9 mouse cellular contexts compared by ENCODE assay signal in the genomic region with DNA sequence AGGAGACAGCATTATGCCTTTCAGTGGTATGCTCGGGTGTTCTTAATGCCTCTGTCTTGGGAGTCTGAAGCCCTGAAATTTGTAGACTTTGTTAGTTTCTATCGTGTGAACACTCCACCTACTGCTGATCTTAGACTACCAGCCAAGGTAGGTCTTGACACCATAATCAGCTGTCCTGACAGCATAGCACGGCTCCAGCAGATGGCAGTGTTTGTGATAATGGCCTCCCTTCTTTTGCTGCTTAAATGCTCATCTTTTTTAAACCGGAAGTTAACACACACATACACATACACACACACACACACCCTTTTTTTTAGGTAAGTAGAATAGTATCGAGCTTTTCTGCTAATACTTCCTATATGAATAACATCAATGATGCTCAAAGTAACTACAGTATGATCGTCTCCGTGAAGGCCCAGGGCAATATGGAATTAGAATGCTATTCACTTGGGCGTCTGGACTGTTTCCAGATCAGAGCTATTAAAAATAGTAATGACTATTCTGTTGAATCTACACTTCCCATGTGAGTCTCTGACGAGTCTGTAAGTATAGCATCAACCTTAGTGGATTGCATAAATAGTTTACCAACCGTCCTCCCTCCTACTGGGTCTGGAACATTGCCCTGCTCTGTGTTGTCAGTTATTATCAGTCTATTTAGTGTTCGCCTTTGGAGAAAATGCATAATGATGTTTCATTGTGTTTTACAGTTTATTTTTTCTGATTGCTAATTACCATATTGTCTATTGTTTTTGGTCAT.
DNase-seq lines count a peak whose midpoint lies in the region; ATAC-seq and TF ChIP-seq lines count a peak whose summit lies in the region.
"Had no signal": no experiment of that assay in that cellular context is flagged by ENCODE, and none has a peak within 500 bp of the region (broad histone marks: within the 10 kb centered on the region; RNA-seq: fewer than 3 reads in every experiment).

No protein-coding gene starts in this region.

- TF ChIP-seq POLR2A in cortical plate, adult 2 months (IDR thresholded peaks at IDR 0.05; ENCODE audit: extremely low read depth, insufficient read depth, low read length), result no peak

- no peak overlapping the region for H3K4me3 ChIP-seq in cortical plate, adult 2 months (ENCODE audit: insufficient read depth, low read length)
- H3K4me3 ChIP-seq in hindbrain, embryonic 16.5 days (ENCODE audit: low read length), result no peak overlapping the region
- H3K4me3 ChIP-seq: myocyte had no signal

- 47% methylated on average over 11 of the region's 11 CpGs for WGBS in hindbrain, embryonic 16.5 days

- H3K4me2 ChIP-seq in hindbrain, embryonic 16.5 days (ENCODE audit: low read length), result no peak overlapping the region

- H3K27me3 ChIP-seq in hindbrain, embryonic 16.5 days (replicated peaks; ENCODE audit: control insufficient read depth, insufficient read depth, low read length), result no peaks in the 10 kb centered on the region

- no peak overlapping the region for H3K27ac ChIP-seq in cortical plate, adult 2 months (ENCODE audit: insufficient read depth, low read length)
- H3K27ac ChIP-seq in hindbrain, embryonic 16.5 days (ENCODE audit: low read depth, low read length), result no peak overlapping the region

- H3K9me3 ChIP-seq in hindbrain, embryonic 16.5 days (ENCODE audit: control insufficient read depth, low read length), result no peaks in the 10 kb centered on the region

- no peaks in the 10 kb centered on the region for H3K36me3 ChIP-seq in hindbrain, embryonic 16.5 days (ENCODE audit: control insufficient read depth, insufficient read depth, low read length)

- peak; percentile 76 for TF ChIP-seq CTCF in cortical plate, adult 2 months (IDR thresholded peaks at IDR 0.05; ENCODE audit: extremely low read depth, insufficient read depth, low read length)

- H3K4me1 ChIP-seq in cortical plate, adult 2 months (ENCODE audit: control insufficient read depth, insufficient read depth, low read length), result no peaks in the 10 kb centered on the region
- H3K4me1 ChIP-seq in hindbrain, embryonic 16.5 days (ENCODE audit: control insufficient read depth, insufficient read depth, low read depth, low read length), result 0 out of 2 replicates have a peak, but pooled peaks cover 2% of the 10 kb centered on the region

- ATAC-seq in hindbrain, embryonic 16.5 days, result peak; percentile 20; the same call in 1 of the 2 replicates
- peak; percentile 80 for ATAC-seq in megakaryocyte progenitor cell, adult 5-6 weeks (replicated peaks; ENCODE audit: poor library complexity)

- no peak overlapping the region for H3K9ac ChIP-seq in hindbrain, embryonic 16.5 days (ENCODE audit: low read depth, low read length)

- DNase-seq in layer of hippocampus, adult 11-12 months (ENCODE audit: low spot score), result peak; percentile 64
- DNase-seq in layer of hippocampus, postnatal 14 days (ENCODE audit: low spot score in 2 of 2), result no peak
- DNase-seq in B cell, adult 2 months, result peak; percentile 3 to 9
- peak; percentile 73 for DNase-seq in adipocyte (ENCODE audit: low spot score)
- no peak for DNase-seq in frontal cortex, postnatal 10 days (ENCODE audit: low spot score in 2 of 2)

Comparison
In these comparisons a context has a peak if more than half of its experiments do, and no peak if none do; other contexts are left out.
1. DNase-seq: peak in layer of hippocampus, adult 11-12 months (single experiment), B cell, adult 2 months (2 of 2) and adipocyte (single experiment); none in layer of hippocampus, postnatal 14 days (0 of 2) and frontal cortex, postnatal 10 days (0 of 2).